Mouse (Mus musculus) CD4-positive, CD25-positive, alpha-beta regulatory T cell, adult 4 months (primary cell): ENCODE results near the gene Tm9sf2. TPM values are rescaled to one million over a fixed set of nuclear protein-coding genes. Genes with fewer than 3 reads are reported as not detected.

Experiments used
- ATAC-seq: one replicate; pipeline ENCODE4 v1.8.0; 2017
- polyA plus RNA-seq, 2 experiments: library from polyadenylated mRNA; unstranded; fragments of 100-300 nt; shearing (Covaris generic); gene quantifications; one replicate each; pipeline ENCODE4 v1.2.1; 2017

Tm9sf2 gene
- polyA plus RNA-seq, 2 experiments from 2014 or later = 48.3 to 70.6 TPM

DNA sequence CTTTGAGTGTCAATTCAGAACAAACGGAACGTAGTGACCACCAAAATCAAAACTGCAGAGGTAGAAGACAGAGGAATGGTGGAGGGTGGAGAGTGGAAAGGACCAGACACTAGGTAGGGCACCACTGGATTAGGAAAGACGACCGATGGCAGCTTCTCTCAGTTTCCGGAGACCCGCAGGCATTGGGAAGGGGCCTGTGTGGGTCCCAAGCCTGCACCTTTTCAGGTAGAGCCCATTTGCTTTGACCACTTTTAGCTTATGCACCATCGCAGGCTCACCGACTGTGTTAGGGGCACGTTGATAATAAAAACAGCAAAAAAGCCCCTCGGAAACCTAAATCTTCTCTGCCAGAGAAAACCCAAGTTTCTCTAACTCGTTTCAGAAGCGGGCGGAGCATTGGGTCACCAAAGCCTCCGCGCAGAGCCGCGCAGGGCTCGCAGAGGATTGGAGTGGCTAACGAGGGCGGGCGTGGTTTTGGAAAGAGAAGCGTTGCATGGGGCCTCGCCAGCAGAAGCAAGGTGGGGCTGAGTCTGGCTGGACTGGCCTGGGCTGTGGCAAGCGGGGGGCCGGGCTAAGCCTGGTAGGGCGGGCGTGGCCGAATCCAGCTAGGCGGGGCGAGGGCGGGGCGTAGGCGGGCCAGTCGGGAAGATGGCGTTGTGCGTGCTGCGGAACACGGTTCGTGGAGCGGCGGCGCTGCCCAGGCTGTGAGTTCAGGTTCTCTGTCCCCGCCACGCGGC, 74.4 kb downstream of the Tm9sf2 start, which contains the start of gene Clybl:
Gene Clybl (plus strand): TSS at position 627 of the 737 bp plus-strand sequence.
- peak; percentile 98 for ATAC-seq

GRCm38 (mm10) chr14:122181815-122182157, 74.9 kb downstream of the Tm9sf2 start:
- ATAC-seq = peak; percentile 75

- ATAC-seq = no peak
These were observed 75.4 kb downstream of the Tm9sf2 start for GRCm38 (mm10) chr14:122182220-122182619.

GRCm38 (mm10) chr14:122183974-122184373, 77.1 kb downstream of the Tm9sf2 start:
- no peak for ATAC-seq

GRCm38 (mm10) chr14:122188250-122188649, 81.4 kb downstream of the Tm9sf2 start:
- ATAC-seq = no peak

- ATAC-seq = no peak
These were observed 83.1 kb downstream of the Tm9sf2 start for GRCm38 (mm10) chr14:122189901-122190300.

GRCm38 (mm10) chr14:122190527-122190926, 83.7 kb downstream of the Tm9sf2 start:
- ATAC-seq = no peak

DNA sequence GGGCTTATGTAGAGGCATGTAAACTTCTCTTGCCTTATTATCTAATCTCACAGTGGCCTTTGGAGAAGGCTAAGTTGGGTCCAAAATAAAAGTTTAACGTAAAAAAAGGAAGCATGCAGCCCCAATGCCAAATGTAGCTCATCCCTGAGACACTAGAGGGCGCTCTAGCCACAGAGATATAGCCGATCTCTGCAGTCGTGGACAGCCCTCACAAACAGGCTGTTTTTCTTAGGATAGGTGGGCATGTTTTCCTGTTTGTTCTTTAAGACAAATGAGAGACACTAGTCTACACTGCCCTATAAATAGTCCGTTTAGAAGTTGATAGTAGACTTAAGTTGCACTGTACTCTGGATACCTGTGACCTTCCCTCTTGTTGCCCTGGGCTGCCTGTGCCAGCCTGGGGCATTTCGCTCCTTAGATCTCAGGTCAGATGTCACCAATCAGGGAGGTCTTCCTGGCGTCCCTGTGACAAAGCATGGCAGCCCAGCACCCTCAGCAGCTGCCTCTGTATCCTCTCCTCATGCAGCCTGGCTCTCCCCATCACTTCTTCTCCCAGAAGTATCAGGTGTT, 84.2 kb downstream of the Tm9sf2 start:
- ATAC-seq = peak; percentile 87

DNA sequence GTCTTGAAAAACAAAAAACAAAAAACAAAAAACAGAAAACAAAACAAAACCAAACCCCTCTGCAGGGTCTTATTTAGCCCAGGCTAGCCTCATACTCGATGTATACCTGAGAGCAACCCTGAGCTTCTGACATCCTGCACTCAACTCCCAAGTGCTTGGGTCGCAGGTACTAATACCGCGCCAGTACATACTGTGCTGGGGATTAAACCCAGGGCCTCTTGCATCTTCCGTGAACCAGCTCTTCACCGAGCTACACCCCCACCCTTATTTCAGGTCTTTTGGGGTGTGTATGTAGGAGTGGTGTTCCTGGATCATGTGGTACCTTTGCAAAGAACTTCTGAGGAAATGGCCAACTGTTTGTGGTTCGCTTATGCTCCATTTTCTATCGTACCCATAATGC, 87.8 kb downstream of the Tm9sf2 start:
- ATAC-seq = no peak

- no peak for ATAC-seq
These were observed 90.0 kb downstream of the Tm9sf2 start for GRCm38 (mm10) chr14:122196851-122197250.

- ATAC-seq = no peak
These were observed 93.5 kb downstream of the Tm9sf2 start for GRCm38 (mm10) chr14:122200247-122200885.

GRCm38 (mm10) chr14:122209177-122209576, 102.3 kb downstream of the Tm9sf2 start:
- ATAC-seq = no peak

Other genes starting within 250 kb of the Tm9sf2 start
- 10 to 100 TPM; 83.5 to 93.7 TPM for gene Ubac2, start 228.4 kb upstream of the Tm9sf2 start, polyA plus RNA-seq
- gene Gpr18, start 191.3 kb upstream of the Tm9sf2 start, polyA plus RNA-seq = 10 to 100 TPM; 92.7 to 95.9 TPM
- 100 to 1,000 TPM; 102 to 104 TPM for gene Gpr183, start 141.8 kb upstream of the Tm9sf2 start, polyA plus RNA-seq
- gene Timm8a2, start 72.4 kb upstream of the Tm9sf2 start, polyA plus RNA-seq = not detected
- gene Clybl, start 74.7 kb downstream of the Tm9sf2 start, polyA plus RNA-seq = 10 to 100 TPM; 10.5 to 13.7 TPM